Mouse (Mus musculus): ENCODE results near the gene Olig3. TPM values are rescaled to one million over a fixed set of nuclear protein-coding genes. Genes with fewer than 3 reads are reported as not detected.

Olig3 gene
- polyA plus RNA-seq, 1 experiment from 2014 or later = not detected

- no peaks in the 10 kb centered on the region for H3K36me3 ChIP-seq (ENCODE audit: control insufficient read depth, insufficient read depth, low read length)
- H3K4me2 ChIP-seq (replicated peaks; ENCODE audit: low read depth) = no peak overlapping the region
- peaks cover 28% of the 10 kb centered on the region for H3K27me3 ChIP-seq (ENCODE audit: control insufficient read depth, insufficient read depth, low read length)
- H3K4me1 ChIP-seq (replicated peaks; ENCODE audit: control insufficient read depth, insufficient read depth) = no peaks in the 10 kb centered on the region
- no peak overlapping the region for H3K4me3 ChIP-seq (ENCODE audit: low read depth, low read length)
- no peak overlapping the region for H3K27ac ChIP-seq (replicated peaks)
- no peaks in the 10 kb centered on the region for H3K9me3 ChIP-seq (ENCODE audit: control insufficient read depth, low read length)
- ATAC-seq (ENCODE audit: low FRiP score, low TSS enrichment) (no peak), DNase-seq (ENCODE audit: low spot score) (no peak)
- TF ChIP-seq EP300 (optimal IDR thresholded peaks at IDR 0.05) (no peak), CTCF (IDR thresholded peaks at IDR 0.05; ENCODE audit: low read depth) (no peak)
- WGBS = 5% methylated on average over 24 of the region's 24 CpGs
- H3K9ac ChIP-seq (ENCODE audit: low read length) = no peak overlapping the region
Observed at GRCm38 (mm10) chr10:19352006-19352877, 4.1 kb upstream of the Olig3 start.

- Histone ChIP-seq H3K4me1 (replicated peaks; ENCODE audit: control insufficient read depth, insufficient read depth) (no peaks in the 10 kb centered on the region), H3K4me2 (replicated peaks; ENCODE audit: low read depth) (no peak overlapping the region), H3K27ac (replicated peaks) (no peak overlapping the region), H3K36me3 (ENCODE audit: control insufficient read depth, insufficient read depth, low read length) (no peaks in the 10 kb centered on the region), H3K9ac (ENCODE audit: low read length) (no peak overlapping the region), H3K27me3 (ENCODE audit: control insufficient read depth, insufficient read depth, low read length) (peaks cover 32% of the 10 kb centered on the region), H3K9me3 (ENCODE audit: control insufficient read depth, low read length) (no peaks in the 10 kb centered on the region), H3K4me3 (ENCODE audit: low read depth, low read length) (no peak overlapping the region)
- TF ChIP-seq EP300 (optimal IDR thresholded peaks at IDR 0.05) (no peak), CTCF (IDR thresholded peaks at IDR 0.05; ENCODE audit: low read depth) (no peak)
- 3% methylated on average over 16 of the region's 16 CpGs for WGBS
- no peak for ATAC-seq (ENCODE audit: low FRiP score, low TSS enrichment)
- no peak for DNase-seq (ENCODE audit: low spot score)
Observed at GRCm38 (mm10) chr10:19352878-19353301, 3.4 kb upstream of the Olig3 start.

GRCm38 (mm10) chr10:19353631-19354030, 2.7 kb upstream of the Olig3 start:
- Histone ChIP-seq H3K27ac (replicated peaks) (no peak overlapping the region), H3K9ac (ENCODE audit: low read length) (no peak overlapping the region), H3K27me3 (ENCODE audit: control insufficient read depth, insufficient read depth, low read length) (peaks cover 32% of the 10 kb centered on the region), H3K4me1 (replicated peaks; ENCODE audit: control insufficient read depth, insufficient read depth) (no peaks in the 10 kb centered on the region), H3K4me2 (replicated peaks; ENCODE audit: low read depth) (no peak overlapping the region), H3K9me3 (ENCODE audit: control insufficient read depth, low read length) (no peaks in the 10 kb centered on the region), H3K4me3 (ENCODE audit: low read depth, low read length) (no peak overlapping the region), H3K36me3 (ENCODE audit: control insufficient read depth, insufficient read depth, low read length) (no peaks in the 10 kb centered on the region)
- TF ChIP-seq EP300 (optimal IDR thresholded peaks at IDR 0.05) (no peak), CTCF (IDR thresholded peaks at IDR 0.05; ENCODE audit: low read depth) (no peak)
- 12% methylated on average over 5 of the region's 5 CpGs for WGBS
- ATAC-seq (ENCODE audit: low FRiP score, low TSS enrichment) (no peak), DNase-seq (ENCODE audit: low spot score) (no peak)

- no peaks in the 10 kb centered on the region for H3K36me3 ChIP-seq (ENCODE audit: control insufficient read depth, insufficient read depth, low read length)
- H3K9ac ChIP-seq (ENCODE audit: low read length) = no peak overlapping the region
- H3K9me3 ChIP-seq (ENCODE audit: control insufficient read depth, low read length) = no peaks in the 10 kb centered on the region
- H3K27me3 ChIP-seq (ENCODE audit: control insufficient read depth, insufficient read depth, low read length) = peaks cover 32% of the 10 kb centered on the region
- TF ChIP-seq EP300 (optimal IDR thresholded peaks at IDR 0.05) (no peak), CTCF (IDR thresholded peaks at IDR 0.05; ENCODE audit: low read depth) (no peak)
- H3K4me1 ChIP-seq (replicated peaks; ENCODE audit: control insufficient read depth, insufficient read depth) = no peaks in the 10 kb centered on the region
- no peak overlapping the region for H3K4me2 ChIP-seq (replicated peaks; ENCODE audit: low read depth)
- H3K27ac ChIP-seq (replicated peaks) = no peak overlapping the region
- no peak for DNase-seq (ENCODE audit: low spot score)
- no peak overlapping the region for H3K4me3 ChIP-seq (ENCODE audit: low read depth, low read length)
- ATAC-seq (ENCODE audit: low FRiP score, low TSS enrichment) = no peak
- WGBS = 12% methylated on average over 6 of the region's 6 CpGs
Observed at GRCm38 (mm10) chr10:19354146-19354545, 2.2 kb upstream of the Olig3 start.

- ATAC-seq (ENCODE audit: low FRiP score, low TSS enrichment) (no peak), DNase-seq (ENCODE audit: low spot score) (no peak)
- Histone ChIP-seq H3K36me3 (ENCODE audit: control insufficient read depth, insufficient read depth, low read length) (no peaks in the 10 kb centered on the region), H3K9me3 (ENCODE audit: control insufficient read depth, low read length) (no peaks in the 10 kb centered on the region), H3K4me3 (ENCODE audit: low read depth, low read length) (no peak overlapping the region), H3K27ac (replicated peaks) (no peak overlapping the region), H3K9ac (ENCODE audit: low read length) (no peak overlapping the region), H3K27me3 (ENCODE audit: control insufficient read depth, insufficient read depth, low read length) (peaks cover 34% of the 10 kb centered on the region), H3K4me1 (replicated peaks; ENCODE audit: control insufficient read depth, insufficient read depth) (no peaks in the 10 kb centered on the region), H3K4me2 (replicated peaks; ENCODE audit: low read depth) (no peak overlapping the region)
- no peak for TF ChIP-seq CTCF (IDR thresholded peaks at IDR 0.05; ENCODE audit: low read depth)
- TF ChIP-seq EP300 (optimal IDR thresholded peaks at IDR 0.05) = no peak
- WGBS = 4% methylated on average over 8 of the region's 8 CpGs
Observed at GRCm38 (mm10) chr10:19355076-19355475, 1.3 kb upstream of the Olig3 start.
